Mouse (Mus musculus) embryo, embryonic 10 days (tissue): Measurements from ENCODE around the gene Bcl11a.

Source experiments
- DNase-seq: peaks from one replicate; pipeline ENCODE4 v3.0.0-alpha.2; 2015; ENCODE audit warnings: low spot score

The Bcl11a gene

GRCm38 (mm10) chr11:24077795-24078705, at the start of gene Bcl11a:
Gene Bcl11a (plus strand): TSS chr11:24078056.
- DNase-seq: peak; percentile 94

GRCm38 (mm10) chr11:24044025-24044424, 33.8 kb upstream of the Bcl11a start:
- no peak for DNase-seq

GRCm38 (mm10) chr11:24049226-24050031, 28.4 kb upstream of the Bcl11a start:
- DNase-seq: peak; percentile 92

GRCm38 (mm10) chr11:24050032-24050757, 27.7 kb upstream of the Bcl11a start:
- DNase-seq: no peak

- peak; percentile 63 for DNase-seq
These were observed 25.0 kb upstream of the Bcl11a start for GRCm38 (mm10) chr11:24052882-24053281.

- no peak for DNase-seq
These were observed 18.7 kb upstream of the Bcl11a start for GRCm38 (mm10) chr11:24059137-24059536.

- DNase-seq: no peak
These were observed 17.4 kb upstream of the Bcl11a start for GRCm38 (mm10) chr11:24060428-24060827.

- peak; percentile 37 for DNase-seq
These were observed 16.0 kb upstream of the Bcl11a start for GRCm38 (mm10) chr11:24061819-24062218.

GRCm38 (mm10) chr11:24062495-24063096, 15.3 kb upstream of the Bcl11a start:
- peak; percentile 61 for DNase-seq

GRCm38 (mm10) chr11:24064221-24064620, 13.6 kb upstream of the Bcl11a start:
- no peak for DNase-seq

- peak; percentile 53 for DNase-seq
These were observed 12.5 kb upstream of the Bcl11a start for GRCm38 (mm10) chr11:24065313-24065712.

GRCm38 (mm10) chr11:24074021-24074591, 3.8 kb upstream of the Bcl11a start:
- peak; percentile 61 for DNase-seq

- no peak for DNase-seq
These were observed 3.2 kb upstream of the Bcl11a start, which contains the start of gene A830031A19Rik for GRCm38 (mm10) chr11:24074634-24075104. Gene A830031A19Rik (minus strand): TSS chr11:24075054.

- no peak for DNase-seq
These were observed 2.2 kb upstream of the Bcl11a start for GRCm38 (mm10) chr11:24075486-24076126.

- DNase-seq: peak; percentile 74
These were observed 1.7 kb upstream of the Bcl11a start for GRCm38 (mm10) chr11:24076127-24076650.

- peak; percentile 57 for DNase-seq
These were observed 780 bp upstream of the Bcl11a start for GRCm38 (mm10) chr11:24076821-24077730.

GRCm38 (mm10) chr11:24078706-24079316, 955 bp downstream of the Bcl11a start:
- peak; percentile 58 for DNase-seq
